Mouse (Mus musculus) bone marrow, adult 2 months (tissue): ENCODE results near the gene Tmem258. TPM values are rescaled to one million over a fixed set of nuclear protein-coding genes. Genes with fewer than 3 reads are reported as not detected.

Source experiments
- H3K27ac ChIP-seq: fragments of 200-500 bp; 2 replicates; pipeline ENCODE4 v1.5.1; 2012; ENCODE audit warnings: low read depth, mild to moderate bottlenecking, control low read depth, inconsistent platforms, low read length; ENCODE audit not compliant: control insufficient read depth, poor library complexity, insufficient read depth
- H3K4me1 ChIP-seq: fragments of 200-500 bp; 2 replicates; pipeline ENCODE4 v1.6.1; 2011; ENCODE audit warnings: low read length; ENCODE audit not compliant: control insufficient read depth, insufficient read depth
- H3K4me3 ChIP-seq: fragments of 200-500 bp; replicated peaks from 2 replicates; pipeline ENCODE3; 2011; ENCODE audit warnings: mild to moderate bottlenecking, low read depth, low read length, control low read depth; ENCODE audit not compliant: control insufficient read depth
- CTCF ChIP-seq: fragments of 200-500 bp; IDR thresholded peaks from 2 replicates; pipeline ENCODE4 v1.5.1; 2011; ENCODE audit warnings: low read length, control low read depth; ENCODE audit not compliant: control insufficient read depth, insufficient read depth
- POLR2A ChIP-seq: fragments of 200-500 bp; IDR thresholded peaks from 2 replicates; pipeline ENCODE4 v1.6.1; 2011; ENCODE audit warnings: low read depth, mild to moderate bottlenecking, control low read depth, low read length, borderline replicate concordance; ENCODE audit not compliant: control insufficient read depth
- WGBS: fragments of 180-500 bp; shearing (Covaris S2); methylation state at CpG from one replicate; pipeline ENCODE4 v1.1.7; 2018; 5-methylcytosine and 5-hydroxymethylcytosine counted together
- polyA plus RNA-seq: library from polyadenylated mRNA; stranded (reverse); fragments of >200 nt; gene quantifications from 2 replicates; pipeline ENCODE4 v1.2.4, GENCODE M21; 2011; ENCODE audit warnings: low replicate concordance; ENCODE audit not compliant: missing spikeins, insufficient read depth, insufficient read length

Tmem258 gene
- polyA plus RNA-seq, 1 experiment: 126 TPM

DNA sequence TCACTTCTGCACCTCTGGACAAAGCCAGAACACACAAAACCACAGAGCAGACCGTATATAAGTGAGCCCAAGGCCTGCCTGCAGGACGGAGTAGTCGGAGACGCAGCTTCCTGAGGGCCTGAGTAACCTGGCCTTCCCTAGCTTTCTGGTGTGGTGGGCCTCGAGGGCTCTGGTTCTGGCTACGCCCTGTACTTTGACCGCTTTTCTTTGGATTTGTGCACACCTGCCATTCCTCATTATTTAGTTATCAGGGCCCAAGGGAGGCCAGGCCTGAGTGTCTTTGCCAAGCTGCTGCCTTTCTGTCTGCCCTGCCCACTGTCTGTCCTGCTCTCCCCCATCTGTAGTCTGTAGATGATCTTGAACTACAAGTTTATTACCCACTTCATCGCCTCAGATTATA is 13.9 kb upstream of the Tmem258 start:
- 93% methylated on average over 8 of the region's 8 CpGs for WGBS
- TF ChIP-seq CTCF (no peak), POLR2A (no peak)
- no peak overlapping the region for H3K27ac ChIP-seq
- no peak overlapping the region for H3K4me3 ChIP-seq
- no peaks in the 10 kb centered on the region; the same call in 1 of the 2 replicates for H3K4me1 ChIP-seq

DNA sequence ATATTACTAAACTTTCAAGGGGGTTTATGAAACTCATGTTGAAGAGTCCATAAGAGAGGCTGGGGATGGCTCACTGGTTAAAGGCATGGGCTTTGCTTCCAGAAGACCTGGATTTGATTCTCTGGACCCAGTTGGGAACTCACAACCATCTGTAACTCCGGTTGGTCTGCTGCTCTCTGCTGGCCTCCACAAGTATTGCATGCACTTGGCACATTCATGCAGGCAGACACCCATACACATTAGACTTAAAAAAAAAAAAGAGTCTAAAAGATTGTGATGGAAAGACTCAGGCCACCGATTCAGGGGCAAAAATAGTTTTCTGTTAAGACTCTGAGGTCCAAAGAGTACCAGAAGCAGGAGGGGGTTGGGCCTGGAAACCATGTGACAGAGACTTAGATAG is 13.0 kb upstream of the Tmem258 start:
- TF ChIP-seq POLR2A: no peak
- TF ChIP-seq CTCF: peak; percentile 76
- 37% methylated on average over 2 of the region's 2 CpGs for WGBS
- Histone ChIP-seq H3K4me3 (no peak overlapping the region), H3K4me1 (no peaks in the 10 kb centered on the region; the same call in 1 of the 2 replicates), H3K27ac (no peak overlapping the region)

DNA sequence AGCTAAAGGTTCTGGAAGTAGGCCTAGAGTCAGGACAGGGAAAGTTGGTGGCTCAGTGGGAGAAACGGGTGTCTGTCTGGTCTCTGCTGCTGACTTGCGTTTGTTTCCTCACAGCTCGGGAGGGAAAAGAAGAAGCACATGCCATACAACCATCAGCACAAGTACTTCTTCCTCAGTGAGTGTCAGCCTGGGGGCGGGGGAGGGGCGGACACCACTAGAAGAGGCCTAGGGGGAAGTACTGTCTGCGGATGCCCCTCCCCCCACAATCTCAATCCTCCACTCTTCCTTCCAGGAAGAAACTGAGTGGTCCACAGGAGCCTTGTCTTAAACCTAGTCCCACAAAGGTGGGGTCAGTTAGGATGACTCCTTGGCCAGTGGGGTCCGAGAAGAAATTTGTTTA is 12.5 kb upstream of the Tmem258 start:
- no peaks in the 10 kb centered on the region; the same call in 1 of the 2 replicates for H3K4me1 ChIP-seq
- H3K27ac ChIP-seq: no peak overlapping the region
- TF ChIP-seq POLR2A: no peak
- TF ChIP-seq CTCF: no peak
- 35% methylated on average over 7 of the region's 7 CpGs for WGBS
- no peak overlapping the region for H3K4me3 ChIP-seq

DNA sequence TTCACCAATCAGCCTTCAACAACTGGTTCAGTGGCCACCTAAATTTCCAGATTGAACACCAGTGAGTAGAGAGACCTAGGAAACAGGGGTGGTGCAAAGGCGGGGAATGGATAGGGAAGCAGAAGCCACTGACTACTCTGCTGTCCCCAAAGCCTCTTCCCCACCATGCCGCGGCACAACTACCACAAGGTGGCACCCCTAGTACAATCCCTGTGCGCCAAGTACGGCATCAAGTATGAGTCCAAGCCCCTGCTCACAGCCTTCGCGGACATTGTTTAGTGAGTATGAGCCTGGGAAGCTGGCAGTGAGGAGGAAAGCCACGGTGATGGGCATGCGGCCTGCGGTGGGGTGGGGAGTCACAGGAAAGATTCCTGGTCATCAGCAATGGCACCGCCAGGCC is 9.5 kb upstream of the Tmem258 start:
- TF ChIP-seq CTCF: no peak
- no peak for TF ChIP-seq POLR2A
- no peak overlapping the region for H3K27ac ChIP-seq
- WGBS: 93% methylated on average over 11 of the region's 11 CpGs
- H3K4me1 ChIP-seq: no peaks in the 10 kb centered on the region; the same call in 1 of the 2 replicates
- H3K4me3 ChIP-seq: no peak overlapping the region

DNA sequence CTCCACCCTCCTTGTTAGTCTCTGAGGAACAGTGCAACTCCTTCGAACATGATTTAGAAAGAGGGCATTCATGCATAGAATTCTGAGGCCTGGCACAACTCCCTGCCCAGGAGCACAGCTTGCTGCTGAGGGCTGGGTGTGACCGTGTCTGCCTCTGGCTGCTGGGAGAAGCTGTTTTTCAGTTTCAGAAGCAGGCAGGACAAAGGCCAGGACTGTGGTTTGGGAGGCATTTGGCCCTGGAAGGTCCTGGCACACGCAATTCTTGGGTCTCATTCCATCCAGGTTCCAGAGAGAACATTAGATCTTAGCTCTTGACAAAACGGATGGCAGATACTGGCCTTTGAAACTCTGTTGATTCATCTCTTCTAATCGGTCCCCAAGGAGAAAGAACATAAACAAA is 8.6 kb upstream of the Tmem258 start:
- Histone ChIP-seq H3K4me1 (no peaks in the 10 kb centered on the region; the same call in 1 of the 2 replicates), H3K4me3 (no peak overlapping the region), H3K27ac (no peak overlapping the region)
- 84% methylated on average over 5 of the region's 5 CpGs for WGBS
- TF ChIP-seq CTCF (no peak), POLR2A (no peak)

DNA sequence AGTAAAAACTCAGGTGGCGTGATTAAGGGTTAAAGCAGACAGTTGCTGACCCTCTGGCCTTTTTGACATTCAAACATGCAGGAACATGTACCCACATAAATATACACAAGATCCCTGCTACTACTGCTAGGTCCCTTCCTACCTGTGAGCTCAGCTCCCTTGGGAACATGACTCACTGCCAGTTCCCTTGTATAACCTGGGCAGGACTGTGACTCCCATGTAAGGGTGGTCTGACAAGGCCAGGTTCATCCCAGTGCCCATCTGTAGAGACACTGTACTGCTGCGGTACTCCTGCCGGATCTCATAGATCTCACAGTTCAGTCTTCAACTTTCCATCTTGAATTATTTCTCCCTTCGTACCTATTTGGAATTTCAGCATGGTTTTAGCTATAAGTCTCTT is 6.7 kb upstream of the Tmem258 start:
- 90% methylated on average over 4 of the region's 4 CpGs for WGBS
- no peaks in the 10 kb centered on the region; the same call in 1 of the 2 replicates for H3K4me1 ChIP-seq
- no peak overlapping the region for H3K4me3 ChIP-seq
- no peak overlapping the region for H3K27ac ChIP-seq
- no peak for TF ChIP-seq POLR2A
- no peak for TF ChIP-seq CTCF

DNA sequence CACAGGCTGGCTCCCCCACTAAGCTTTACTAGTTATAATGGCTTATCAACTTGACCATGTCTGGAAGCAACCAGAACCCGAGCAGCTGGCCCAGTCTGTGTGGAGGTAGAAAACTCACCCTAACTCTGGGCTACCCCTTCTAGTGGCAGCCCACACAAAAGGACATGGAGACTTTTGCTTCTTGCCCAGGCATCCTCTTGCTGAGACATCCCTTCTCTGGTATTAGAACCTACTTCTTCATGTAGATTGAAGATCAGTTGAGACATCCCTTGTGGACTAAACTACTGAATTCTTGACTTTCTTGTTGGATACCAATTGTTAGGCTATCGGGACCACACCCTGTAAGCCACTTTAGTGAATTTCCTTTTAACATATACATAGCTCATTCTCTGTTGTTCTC is 5.5 kb upstream of the Tmem258 start:
- no peak overlapping the region for H3K27ac ChIP-seq
- TF ChIP-seq CTCF (no peak), POLR2A (no peak)
- H3K4me1 ChIP-seq: no peaks in the 10 kb centered on the region; the same call in 1 of the 2 replicates
- 83% methylated on average over 2 of the region's 2 CpGs for WGBS
- no peak overlapping the region for H3K4me3 ChIP-seq

DNA sequence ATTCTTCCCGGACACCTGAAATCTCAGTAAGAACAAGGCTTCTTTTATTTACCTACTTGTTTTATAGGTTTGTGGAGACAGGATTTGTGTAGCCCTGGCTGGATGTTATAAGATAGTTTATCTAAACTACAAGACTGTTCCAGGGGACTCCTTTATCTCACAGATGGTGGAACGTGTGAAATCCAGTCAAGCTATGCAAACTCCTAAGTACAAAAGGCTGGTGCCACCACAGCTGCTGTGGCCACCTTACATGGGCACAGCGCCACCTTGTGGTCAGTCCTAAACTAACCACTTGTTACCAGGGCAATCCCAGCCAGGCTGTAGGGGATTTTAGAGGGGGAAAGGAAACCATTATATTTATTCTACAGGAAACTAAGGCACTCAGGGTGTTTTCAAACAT is 5.1 kb upstream of the Tmem258 start:
- H3K4me1 ChIP-seq: no peaks in the 10 kb centered on the region; the same call in 1 of the 2 replicates
- no peak overlapping the region for H3K4me3 ChIP-seq
- H3K27ac ChIP-seq: no peak overlapping the region
- TF ChIP-seq CTCF (peak; percentile 98), POLR2A (no peak)
- WGBS: 24% methylated on average over 3 of the region's 3 CpGs
